Mouse (Mus musculus) spleen, adult 2 months (tissue): ENCODE data around the gene Aldh3b1.

Source experiments
- CTCF ChIP-seq: fragments of 200-500 bp; IDR thresholded peaks from 2 replicates; pipeline ENCODE4 v1.5.1; 2011; ENCODE audit warnings: mild to moderate bottlenecking, inconsistent platforms; ENCODE audit not compliant: insufficient read depth, insufficient read length, insufficient replicate concordance; ENCODE audit errors: extremely low read depth
- POLR2A ChIP-seq: fragments of 200-500 bp; IDR thresholded peaks from 2 replicates; pipeline ENCODE4 v1.6.1; 2011; ENCODE audit warnings: low read depth, low read length, inconsistent platforms

GRCm38 (mm10) chr19:3898952-3899351, 30.7 kb downstream of the Aldh3b1 start:
- TF ChIP-seq CTCF (no peak), POLR2A (no peak)
